Mouse (Mus musculus) small intestine, adult 2 months (tissue): ENCODE results near the gene Mrgprh.

Experiments
- CTCF ChIP-seq: fragments of 200-500 bp; IDR thresholded peaks from 2 replicates; pipeline ENCODE4 v1.5.1; 2012; ENCODE audit warnings: low read depth, mild to moderate bottlenecking, control low read depth, inconsistent platforms, low read length, moderate library complexity, mixed read lengths; ENCODE audit not compliant: insufficient replicate concordance, insufficient read length; ENCODE audit errors: extremely low read depth
- POLR2A ChIP-seq: fragments of 200-500 bp; IDR thresholded peaks from 2 replicates; pipeline ENCODE4 v1.6.1; 2012; ENCODE audit warnings: low read depth, mild to moderate bottlenecking, control low read depth, inconsistent platforms, low read length, moderate library complexity

- TF ChIP-seq POLR2A (no peak), CTCF (no peak)
These were observed 41.5 kb upstream of the Mrgprh start for GRCm38 (mm10) chr17:12834317-12834716.
